Mouse (Mus musculus) erythroblast, embryonic 14.5 days (primary cell): ENCODE measurements at regions not wholly inside any gene's neighbourhood (a gene's known extent, or its start where the extent isn't known, plus 50 kb on each side); places are given as distances from the start of the nearest gene placed in this dataset.

Source experiments
- GATA1 ChIP-seq: IDR thresholded peaks from 2 replicates; pipeline ENCODE4 v1.6.1; 2012; ENCODE audit warnings: low read length, inconsistent platforms, mixed read lengths
- TAL1 ChIP-seq: IDR thresholded peaks from 3 replicates; pipeline ENCODE4 v1.6.1; 2012; ENCODE audit warnings: low read length, inconsistent platforms, mixed read lengths

DNA sequence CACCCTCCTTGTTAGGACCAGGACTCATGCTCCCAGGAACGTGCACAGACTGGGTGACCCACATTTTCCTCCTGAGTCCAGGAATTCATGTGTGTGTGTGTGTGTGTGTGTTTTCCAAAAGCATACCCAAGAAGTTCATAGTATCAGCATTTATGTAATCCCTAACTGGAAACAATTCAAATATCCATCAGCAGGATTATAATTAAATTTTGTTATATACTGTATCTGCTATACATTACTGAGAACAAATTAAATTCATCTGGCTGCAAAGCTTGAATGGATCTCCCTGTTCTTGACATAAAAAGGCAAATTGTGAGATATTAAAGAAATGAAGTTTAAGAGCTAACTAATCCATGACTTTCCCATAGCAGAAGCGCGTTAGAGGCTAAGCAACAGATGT is 99.7 kb upstream of the Mctp2 start:
- TF ChIP-seq GATA1 (no peak), TAL1 (no peak)
